Mouse (Mus musculus) thymus, adult 2 months (tissue): ENCODE results near the gene D430042O09Rik. TPM values are rescaled to one million over a fixed set of nuclear protein-coding genes. Genes with fewer than 3 reads are reported as not detected.

ENCODE experiments used
- DNase-seq: peaks from one replicate; pipeline ENCODE4 v3.0.0; 2021
- H3K27ac ChIP-seq: fragments of 200-500 bp; 2 replicates; pipeline ENCODE4 v1.5.1; 2012; ENCODE audit warnings: low read length, control low read depth; ENCODE audit not compliant: control insufficient read depth, insufficient read depth
- H3K27me3 ChIP-seq: fragments of 200-500 bp; 2 replicates; pipeline ENCODE4 v1.6.1; 2012; ENCODE audit warnings: mild to moderate bottlenecking, low read length, moderate library complexity, mixed read lengths; ENCODE audit not compliant: control insufficient read depth, insufficient read depth
- H3K36me3 ChIP-seq: fragments of 200-500 bp; 2 replicates; pipeline ENCODE4 v1.6.1; 2012; ENCODE audit warnings: mild to moderate bottlenecking, low read length, moderate library complexity; ENCODE audit not compliant: control insufficient read depth, insufficient read depth
- H3K4me1 ChIP-seq: fragments of 200-500 bp; replicated peaks from 2 replicates; pipeline ENCODE4 v1.6.1; 2012; ENCODE audit warnings: low read length; ENCODE audit not compliant: control insufficient read depth, insufficient read depth
- H3K4me3 ChIP-seq: fragments of 200-500 bp; 2 replicates; pipeline ENCODE4 v1.5.1; 2012; ENCODE audit warnings: mild to moderate bottlenecking, low read length, control low read depth, moderate library complexity; ENCODE audit not compliant: control insufficient read depth, insufficient read depth
- CTCF ChIP-seq: fragments of 200-500 bp; IDR thresholded peaks from 2 replicates; pipeline ENCODE4 v1.5.1; 2012; ENCODE audit warnings: mild to moderate bottlenecking, control low read depth, low read length, moderate library complexity, borderline replicate concordance; ENCODE audit not compliant: control insufficient read depth, poor library complexity, insufficient read depth; ENCODE audit errors: extremely low read depth
- POLR2A ChIP-seq: fragments of 200-500 bp; IDR thresholded peaks from 2 replicates; pipeline ENCODE4 v1.6.1; 2012; ENCODE audit warnings: mild to moderate bottlenecking, low read length, control low read depth, moderate library complexity; ENCODE audit not compliant: control insufficient read depth, poor library complexity, insufficient read depth; ENCODE audit errors: extremely low read depth
- WGBS: fragments of 180-500 bp; shearing (Covaris S2); methylation state at CpG from one replicate; pipeline ENCODE4 v1.1.7; 2018; 5-methylcytosine and 5-hydroxymethylcytosine counted together
- polyA plus RNA-seq: library from polyadenylated mRNA; depleted of rRNA; stranded (reverse); fragments of >200 nt; gene quantifications from 2 replicates; pipeline ENCODE4 v1.2.3, GENCODE M21; 2012; rRNA removed

Gene D430042O09Rik
- polyA plus RNA-seq, 1 experiment: 22.4 TPM

- H3K4me3 ChIP-seq: no peak overlapping the region
- 93% methylated on average over 5 of the region's 5 CpGs for WGBS
Measured at GRCm38 (mm10) chr7:125924044-125924443, 216.4 kb downstream of the D430042O09Rik start.

More at GRCm38 (mm10) chr7:125924044-125924443, 216.4 kb downstream of the D430042O09Rik start:
- Histone ChIP-seq H3K27me3 (no peaks in the 10 kb centered on the region), H3K4me1 (no peaks in the 10 kb centered on the region), H3K27ac (no peak overlapping the region), H3K36me3 (no peaks in the 10 kb centered on the region)
- no peak for DNase-seq
- no peak for TF ChIP-seq CTCF
- TF ChIP-seq POLR2A: no peak

Other genes starting within 250 kb of the D430042O09Rik start
- gene Nsmce1, start 216.3 kb upstream of the D430042O09Rik start, polyA plus RNA-seq: 93.7 and 111 TPM in 2 replicates
- gene Il4ra, start 155.8 kb upstream of the D430042O09Rik start, polyA plus RNA-seq: 141 and 189 TPM in 2 replicates
- gene Il21r, start 104.5 kb upstream of the D430042O09Rik start, polyA plus RNA-seq: 177 and 188 TPM in 2 replicates
- gene Gtf3c1, start 108 bp upstream of the D430042O09Rik start, polyA plus RNA-seq: 94.4 and 97.0 TPM in 2 replicates